Mouse (Mus musculus): Measurements from ENCODE around the gene Tmem171.

DNA sequence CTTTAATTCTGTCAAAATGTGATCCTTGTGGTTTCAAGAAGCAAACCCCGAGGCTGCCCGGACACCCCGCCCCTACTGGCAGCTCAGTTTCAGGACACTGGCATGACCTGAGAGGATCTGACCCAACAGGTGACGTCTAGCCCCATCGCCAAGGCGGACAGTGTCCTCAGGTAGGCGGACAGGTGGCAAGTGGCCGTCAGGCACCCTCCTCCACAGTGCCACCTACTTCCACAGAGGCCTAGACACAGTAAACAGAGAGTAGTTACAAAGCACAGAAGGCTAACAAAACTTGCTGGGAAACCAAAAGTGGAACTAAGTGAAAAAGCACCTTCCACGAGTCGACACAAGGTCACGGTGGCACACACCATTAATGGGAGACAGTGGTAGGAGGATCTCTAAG lies 1.3 kb downstream of the Tmem171 start:
- TF ChIP-seq GATA1 (IDR thresholded peaks at IDR 0.05; ENCODE audit: borderline replicate concordance, low read length) (no peak), FLI1 (IDR thresholded peaks at IDR 0.05; ENCODE audit: low read length) (no peak)
